In the genomic region with DNA sequence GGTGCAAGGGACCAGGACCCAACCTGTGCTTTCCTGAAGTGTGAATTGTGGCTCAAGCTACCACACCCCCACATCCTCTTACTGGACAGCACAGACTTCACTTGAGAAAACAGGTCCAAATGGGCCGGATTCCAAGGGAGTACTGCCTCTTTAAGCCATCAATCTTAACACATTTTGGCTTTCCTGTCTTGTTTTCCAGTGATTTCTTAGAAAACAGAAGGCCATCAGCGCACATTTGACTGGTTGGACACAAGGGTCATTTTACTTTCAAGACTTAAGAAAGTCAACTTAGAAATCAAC, we compare ENCODE assay signal across 10 mouse cellular contexts.
DNase-seq lines count a peak whose midpoint lies in the region; ATAC-seq and TF ChIP-seq lines count a peak whose summit lies in the region.
"Had no signal": no experiment of that assay in that cellular context is flagged by ENCODE, and none has a peak within 500 bp of the region (broad histone marks: within the 10 kb centered on the region; RNA-seq: fewer than 3 reads in every experiment).

No protein-coding gene starts in this region.

- WGBS in limb, embryonic 13.5 days = 54% methylated on average over 2 of the region's 2 CpGs
- 35% methylated on average over 2 of the region's 2 CpGs for WGBS in limb, embryonic 10.5 days
- whole genome bisulfite sequencing in intestine, postnatal 0 days = 44% methylated on average over 2 of the region's 2 CpGs

- intact Hi-C loops in gastrocnemius, postnatal 36 days (cut with DNase I) = no loop called here

- ATAC-seq in limb, embryonic 13.5 days (ENCODE audit: low FRiP score, low read depth) = no peak
- ATAC-seq in intestine, postnatal 0 days = no peak
- ATAC-seq: inflammation-experienced regulatory T-cells, adult 6 months had no signal

- H3K9me3 ChIP-seq in limb, embryonic 13.5 days = no peaks in the 10 kb centered on the region
- H3K9me3 ChIP-seq in limb, embryonic 10.5 days (replicated peaks) = no peaks in the 10 kb centered on the region
- no peaks in the 10 kb centered on the region for H3K9me3 ChIP-seq in intestine, postnatal 0 days (ENCODE audit: control insufficient read depth)
- H3K9me3 ChIP-seq in megakaryocyte, embryonic 14.5 days = no peaks in the 10 kb centered on the region
- H3K9me3 ChIP-seq: limb, embryonic 15.5 days had no signal

- no peak overlapping the region for H3K9ac ChIP-seq in limb, embryonic 13.5 days
- 0 out of 2 replicates have a peak overlapping the region, but pooled peaks have one; percentile 8 for H3K9ac ChIP-seq in intestine, postnatal 0 days (ENCODE audit: low read depth, low read length)
- H3K9ac ChIP-seq: limb, embryonic 15.5 days had no signal

- H3K4me1 ChIP-seq in limb, embryonic 13.5 days = peaks cover 61% of the 10 kb centered on the region
- H3K4me1 ChIP-seq in limb, embryonic 10.5 days = peaks cover 47% of the 10 kb centered on the region
- H3K4me1 ChIP-seq in intestine, postnatal 0 days (replicated peaks; ENCODE audit: control insufficient read depth, insufficient read depth, low read length) = peaks cover 10% of the 10 kb centered on the region
- H3K4me1 ChIP-seq in megakaryocyte, embryonic 14.5 days = peaks cover 57% of the 10 kb centered on the region

- H3K27me3 ChIP-seq in limb, embryonic 13.5 days = no peaks in the 10 kb centered on the region
- peaks cover 34% of the 10 kb centered on the region for H3K27me3 ChIP-seq in limb, embryonic 10.5 days (ENCODE audit: low read depth, poor library complexity, severe bottlenecking)
- H3K27me3 ChIP-seq in intestine, postnatal 0 days (replicated peaks; ENCODE audit: control insufficient read depth, insufficient read depth, low read length) = no peaks in the 10 kb centered on the region
- H3K27me3 ChIP-seq in megakaryocyte, embryonic 14.5 days (replicated peaks) = peaks cover 2% of the 10 kb centered on the region
- H3K27me3 ChIP-seq: limb, embryonic 15.5 days had no signal

- H3K36me3 ChIP-seq in limb, embryonic 13.5 days = no peaks in the 10 kb centered on the region
- H3K36me3 ChIP-seq in limb, embryonic 10.5 days = no peaks in the 10 kb centered on the region
- H3K36me3 ChIP-seq in intestine, postnatal 0 days (ENCODE audit: control insufficient read depth, insufficient read depth) = no peaks in the 10 kb centered on the region; the same call in none of the 2 replicates
- H3K36me3 ChIP-seq in megakaryocyte, embryonic 14.5 days (replicated peaks; ENCODE audit: low read length) = peaks cover 3% of the 10 kb centered on the region
- H3K36me3 ChIP-seq: limb, embryonic 15.5 days had no signal

- H3K27ac ChIP-seq in limb, embryonic 13.5 days = no peak overlapping the region
- H3K27ac ChIP-seq in limb, embryonic 10.5 days = no peak overlapping the region
- H3K27ac ChIP-seq in intestine, postnatal 0 days (ENCODE audit: low read depth, low read length) = peak overlapping the region; percentile 63
- H3K27ac ChIP-seq: limb, embryonic 15.5 days had no signal

- DNase-seq in cerebellum, postnatal 10 days = peak; percentile 37 to 48
- DNase-seq in cerebellum, adult 11-12 months = no peak
- no peak for DNase-seq in limb, embryonic 10.5 days (ENCODE audit: low spot score)
- DNase-seq in gastrocnemius, postnatal 36 days = no peak
- no peak for DNase-seq in right cerebral cortex, postnatal 25 days

- no peak overlapping the region for H3K4me3 ChIP-seq in limb, embryonic 13.5 days
- no peak overlapping the region for H3K4me3 ChIP-seq in limb, embryonic 10.5 days
- no peak overlapping the region for H3K4me3 ChIP-seq in intestine, postnatal 0 days (ENCODE audit: low read depth, low read length)
- H3K4me3 ChIP-seq in megakaryocyte, embryonic 14.5 days (replicated peaks) = peak overlapping the region; percentile 86
- H3K4me3 ChIP-seq: limb, embryonic 15.5 days had no signal

- no peak for TF ChIP-seq CTCF in intestine, postnatal 0 days (IDR thresholded peaks at IDR 0.05; ENCODE audit: low read depth)

- H3K4me2 ChIP-seq in limb, embryonic 13.5 days (replicated peaks) = 0 out of 2 replicates have a peak overlapping the region, but pooled peaks have one; percentile 21
- H3K4me2 ChIP-seq in intestine, postnatal 0 days (replicated peaks; ENCODE audit: low read depth) = peak overlapping the region; percentile 63
- H3K4me2 ChIP-seq: limb, embryonic 15.5 days had no signal

Comparison
In these comparisons a context has a peak if more than half of its experiments do, and no peak if none do; other contexts are left out.
1. DNase-seq: peak in cerebellum, postnatal 10 days (2 of 2); none in cerebellum, adult 11-12 months (single experiment), limb, embryonic 10.5 days (single experiment), gastrocnemius, postnatal 36 days (0 of 2) and right cerebral cortex, postnatal 25 days (single experiment).